Mouse (Mus musculus) kidney, embryonic 15.5 days (tissue): Measurements from ENCODE around the gene Srrt. TPM values are rescaled to one million over a fixed set of nuclear protein-coding genes. Genes with fewer than 3 reads are reported as not detected.

Experiments
- ATAC-seq: fragments of 200-750 bp; cut with Nextera tagmentation; replicated peaks from 2 replicates; pipeline ENCODE4 v1.8.0; 2017; ENCODE audit warnings: moderate TSS enrichment; ENCODE audit not compliant: low FRiP score
- H3K27ac ChIP-seq: fragments of 300-500 bp; sonication (generic); 2 replicates; pipeline ENCODE4 v1.5.1; 2015; ENCODE audit warnings: mild to moderate bottlenecking, inconsistent platforms
- H3K27me3 ChIP-seq: fragments of 300-500 bp; sonication (generic); 2 replicates; pipeline ENCODE4 v1.6.1; 2015; ENCODE audit warnings: inconsistent platforms
- H3K36me3 ChIP-seq: fragments of 300-500 bp; sonication (generic); 2 replicates; pipeline ENCODE4 v1.6.1; 2015; ENCODE audit warnings: inconsistent platforms
- H3K4me1 ChIP-seq: fragments of 300-500 bp; sonication (generic); 2 replicates; pipeline ENCODE4 v1.6.1; 2015; ENCODE audit warnings: inconsistent platforms
- H3K4me2 ChIP-seq: fragments of 300-500 bp; sonication (generic); 2 replicates; pipeline ENCODE4 v1.6.1; 2015; ENCODE audit warnings: moderate library complexity, mild to moderate bottlenecking, inconsistent platforms
- H3K4me3 ChIP-seq: fragments of 300-500 bp; sonication (generic); replicated peaks from 2 replicates; pipeline ENCODE4 v1.5.1; 2015; ENCODE audit warnings: mild to moderate bottlenecking, inconsistent platforms
- H3K9ac ChIP-seq: fragments of 300-500 bp; sonication (generic); 2 replicates; pipeline ENCODE4 v1.6.1; 2015; ENCODE audit warnings: mild to moderate bottlenecking, inconsistent platforms
- H3K9me3 ChIP-seq: fragments of 300-500 bp; sonication (generic); replicated peaks from 2 replicates; pipeline ENCODE4 v1.6.1; 2016; ENCODE audit warnings: inconsistent platforms
- WGBS: fragments of 180-500 bp; shearing (Covaris S2); methylation state at CpG from one replicate; pipeline ENCODE4 v1.1.7; 2015; ENCODE audit warnings: mixed read lengths; 5-methylcytosine and 5-hydroxymethylcytosine counted together
- polyA plus RNA-seq: library from polyadenylated mRNA; unstranded; fragments of >200 nt; fragmentation: Nextera tagmentation; extraction: Ambion mirVana; gene quantifications from 2 replicates; pipeline ENCODE4 v1.2.1, GENCODE M21; 2015

Srrt gene
- 141 and 158 TPM in 2 replicates for polyA plus RNA-seq

- Histone ChIP-seq H3K9ac (peak within 1 kb of the TSS; percentile 99), H3K4me2 (peak within 1 kb of the TSS; percentile 68), H3K4me3 (peak within 1 kb of the TSS; percentile 98), H3K4me1 (peaks cover 59% of the 10 kb centered on the region), H3K9me3 (no peaks in the 10 kb centered on the region), H3K27me3 (no peaks in the 10 kb centered on the region), H3K36me3 (peaks cover 72% of the 10 kb centered on the region), H3K27ac (peak within 1 kb of the TSS; percentile 96)
- under 1% methylated on average over 70 of the region's 72 CpGs for WGBS
- ATAC-seq = peak; percentile 92
These were observed at the start of gene Srrt for GRCm38 (mm10) chr5:137307071-137307912. Srrt (minus strand) TSS chr5:137307674.

GRCm38 (mm10) chr5:137354091-137354490 lies 46.6 kb upstream of the Srrt start:
- H3K36me3 ChIP-seq = peaks cover 58% of the 10 kb centered on the region

GRCm38 (mm10) chr5:137352011-137352975 lies 44.8 kb upstream of the Srrt start:
- no peaks in the 10 kb centered on the region for H3K9me3 ChIP-seq
- ATAC-seq = no peak
- 6% methylated on average over 16 of the region's 16 CpGs for WGBS

More at GRCm38 (mm10) chr5:137354091-137354490, 46.6 kb upstream of the Srrt start:
- H3K4me1 ChIP-seq = peaks cover 47% of the 10 kb centered on the region
- no peak overlapping the region for H3K9ac ChIP-seq
- H3K27me3 ChIP-seq = no peaks in the 10 kb centered on the region
- ATAC-seq = no peak
- no peak overlapping the region for H3K27ac ChIP-seq
- no peak overlapping the region for H3K4me3 ChIP-seq
- H3K4me2 ChIP-seq = peak overlapping the region; percentile 86
- H3K9me3 ChIP-seq = no peaks in the 10 kb centered on the region
- WGBS = 83% methylated on average over 17 of the region's 17 CpGs

GRCm38 (mm10) chr5:137351394-137351793 lies 43.9 kb upstream of the Srrt start:
- H3K36me3 ChIP-seq = peaks cover 33% of the 10 kb centered on the region
- H3K27ac ChIP-seq = peak overlapping the region; percentile 94
- H3K9me3 ChIP-seq = no peaks in the 10 kb centered on the region
- H3K27me3 ChIP-seq = no peaks in the 10 kb centered on the region
- peak overlapping the region; percentile 94 for H3K9ac ChIP-seq
- no peak for ATAC-seq
- peaks cover 63% of the 10 kb centered on the region for H3K4me1 ChIP-seq
- H3K4me2 ChIP-seq = peak overlapping the region; percentile 86
- WGBS = 4% methylated on average over 4 of the region's 4 CpGs
- H3K4me3 ChIP-seq = peak overlapping the region; percentile 94

More at GRCm38 (mm10) chr5:137352011-137352975, 44.8 kb upstream of the Srrt start:
- Histone ChIP-seq H3K4me1 (peaks cover 54% of the 10 kb centered on the region), H3K36me3 (peaks cover 40% of the 10 kb centered on the region), H3K4me3 (peak overlapping the region; percentile 94), H3K4me2 (peak overlapping the region; percentile 86), H3K27ac (peak overlapping the region; percentile 94), H3K9ac (peak overlapping the region; percentile 94), H3K27me3 (no peaks in the 10 kb centered on the region)

- Histone ChIP-seq H3K9me3 (no peaks in the 10 kb centered on the region), H3K36me3 (peaks cover 29% of the 10 kb centered on the region), H3K4me3 (peak overlapping the region; percentile 94), H3K27ac (peak overlapping the region; percentile 94), H3K4me1 (peaks cover 66% of the 10 kb centered on the region), H3K9ac (peak overlapping the region; percentile 94), H3K4me2 (peak overlapping the region; percentile 86), H3K27me3 (no peaks in the 10 kb centered on the region)
- ATAC-seq = no peak
- under 1% methylated on average over 8 of the region's 8 CpGs for WGBS
These were observed 43.5 kb upstream of the Srrt start for GRCm38 (mm10) chr5:137351058-137351380.

GRCm38 (mm10) chr5:137350205-137351057 lies 43.0 kb upstream of the Srrt start:
- peak; percentile 61 for ATAC-seq
- H3K27me3 ChIP-seq = no peaks in the 10 kb centered on the region
- H3K4me1 ChIP-seq = peaks cover 72% of the 10 kb centered on the region
- WGBS = under 1% methylated on average over 54 of the region's 55 CpGs
- H3K4me2 ChIP-seq = peak overlapping the region; percentile 86
- H3K4me3 ChIP-seq = peak overlapping the region; percentile 94
- H3K9me3 ChIP-seq = no peaks in the 10 kb centered on the region
- H3K36me3 ChIP-seq = peaks cover 23% of the 10 kb centered on the region
- peak overlapping the region; percentile 94 for H3K27ac ChIP-seq
- H3K9ac ChIP-seq = peak overlapping the region; percentile 94

GRCm38 (mm10) chr5:137349384-137350204 lies 42.1 kb upstream of the Srrt start, which contains the start of gene Ephb4:
Ephb4 (plus strand) TSS chr5:137350109.
- Histone ChIP-seq H3K4me1 (peaks cover 73% of the 10 kb centered on the region), H3K4me3 (peak within 1 kb of the TSS; percentile 94), H3K27ac (peak within 1 kb of the TSS; percentile 94), H3K9me3 (no peaks in the 10 kb centered on the region), H3K9ac (peak within 1 kb of the TSS; percentile 94), H3K27me3 (no peaks in the 10 kb centered on the region), H3K4me2 (peak within 1 kb of the TSS; percentile 86), H3K36me3 (peaks cover 15% of the 10 kb centered on the region)
- 1% methylated on average over 31 of the region's 32 CpGs for WGBS
- ATAC-seq = peak; percentile 97

- peak overlapping the region; percentile 94 for H3K4me3 ChIP-seq
- no peaks in the 10 kb centered on the region for H3K27me3 ChIP-seq
- 0 out of 2 replicates have a peak, but pooled peaks cover 2% of the 10 kb centered on the region for H3K9me3 ChIP-seq
- H3K27ac ChIP-seq = peak overlapping the region; percentile 94
- H3K9ac ChIP-seq = peak overlapping the region; percentile 24
- peaks cover 65% of the 10 kb centered on the region for H3K4me1 ChIP-seq
- peak overlapping the region; percentile 86 for H3K4me2 ChIP-seq
- peaks cover 6% of the 10 kb centered on the region; the same call in 1 of the 2 replicates for H3K36me3 ChIP-seq
- 1% methylated on average over 33 of the region's 33 CpGs for WGBS
- ATAC-seq = peak; percentile 15
These were observed 41.3 kb upstream of the Srrt start for GRCm38 (mm10) chr5:137348482-137349383.

- no peaks in the 10 kb centered on the region for H3K27me3 ChIP-seq
- peak overlapping the region; percentile 94 for H3K4me3 ChIP-seq
- peak overlapping the region; percentile 86 for H3K4me2 ChIP-seq
- WGBS = 10% methylated on average over 7 of the region's 7 CpGs
- no peaks in the 10 kb centered on the region for H3K36me3 ChIP-seq
- peaks cover 60% of the 10 kb centered on the region for H3K4me1 ChIP-seq
- H3K27ac ChIP-seq = peak overlapping the region; percentile 94
- no peak overlapping the region for H3K9ac ChIP-seq
- ATAC-seq = no peak
- 0 out of 2 replicates have a peak, but pooled peaks cover 2% of the 10 kb centered on the region for H3K9me3 ChIP-seq
These were observed 40.4 kb upstream of the Srrt start for GRCm38 (mm10) chr5:137347856-137348255.
